Mouse (Mus musculus) hindbrain, postnatal 0 days (tissue): ENCODE results near the gene Pqlc2. TPM values are rescaled to one million over a fixed set of nuclear protein-coding genes. Genes with fewer than 3 reads are reported as not detected.

Source experiments
- ATAC-seq: fragments of 200-750 bp; cut with Nextera tagmentation; 2 replicates; pipeline ENCODE4 v1.8.0; 2017; ENCODE audit warnings: mild to moderate bottlenecking, moderate TSS enrichment, moderate library complexity
- DNase-seq: peaks from one replicate; pipeline ENCODE4 v3.0.0-alpha.2; 2015; ENCODE audit warnings: low spot score
- H3K27ac ChIP-seq: fragments of 300-500 bp; sonication (generic); 2 replicates; pipeline ENCODE4 v1.5.1; 2014; ENCODE audit warnings: mild to moderate bottlenecking
- H3K27me3 ChIP-seq: fragments of 300-500 bp; sonication (generic); 2 replicates; pipeline ENCODE4 v1.6.1; 2014; ENCODE audit warnings: low read length, mixed read lengths; ENCODE audit not compliant: insufficient read depth
- H3K36me3 ChIP-seq: fragments of 300-500 bp; sonication (generic); 2 replicates; pipeline ENCODE4 v1.6.1; 2014; ENCODE audit warnings: low read length, mixed read lengths; ENCODE audit not compliant: insufficient read depth
- H3K4me1 ChIP-seq: fragments of 300-500 bp; sonication (generic); 2 replicates; pipeline ENCODE4 v1.6.1; 2014; ENCODE audit warnings: antibody characterized with exemption, low read length, mixed read lengths; ENCODE audit not compliant: insufficient read depth
- H3K4me2 ChIP-seq: fragments of 300-500 bp; sonication (generic); 2 replicates; pipeline ENCODE4 v1.6.1; 2014; ENCODE audit warnings: low read depth, mild to moderate bottlenecking, low read length, moderate library complexity, mixed read lengths
- H3K4me3 ChIP-seq: fragments of 300-500 bp; sonication (generic); 2 replicates; pipeline ENCODE4 v1.5.1; 2014; ENCODE audit warnings: low read length
- H3K9ac ChIP-seq: fragments of 300-500 bp; sonication (generic); replicated peaks from 2 replicates; pipeline ENCODE4 v1.6.1; 2014; ENCODE audit warnings: mild to moderate bottlenecking, low read length, moderate library complexity, mixed read lengths
- H3K9me3 ChIP-seq: fragments of 300-500 bp; sonication (generic); 2 replicates; pipeline ENCODE4 v1.6.1; 2016; ENCODE audit warnings: low read length, mixed read lengths
- CTCF ChIP-seq: IDR thresholded peaks from 2 replicates; pipeline ENCODE4 v1.5.1; 2016; ENCODE audit warnings: antibody characterized with exemption, control low read depth, low read depth
- WGBS: fragments of 180-500 bp; shearing (Covaris S2); extraction: QIAGEN DNeasy Blood & Tissue Kit; methylation state at CpG from one replicate; pipeline ENCODE4 v1.1.7; 2014; 5-methylcytosine and 5-hydroxymethylcytosine counted together
- polyA plus RNA-seq: library from polyadenylated mRNA; unstranded; fragments of >200 nt; fragmentation: Nextera tagmentation; extraction: Ambion mirVana; gene quantifications from 2 replicates; pipeline ENCODE4 v1.2.1, GENCODE M21; 2015
- total RNA-seq: library from RNA; depleted of rRNA; stranded (reverse); fragments of >200 nt; gene quantifications from 2 replicates; pipeline ENCODE4 v1.2.3, GENCODE M21; 2014

The Pqlc2 gene
- total and polyA plus RNA-seq, 2 experiments from 2014 or later: 13.7 to 23.1 TPM

GRCm38 (mm10) chr4:139319740-139320139, 9.2 kb upstream of the Pqlc2 start:
- WGBS: 90% methylated on average over 4 of the region's 4 CpGs
- no peak for DNase-seq
- no peak overlapping the region for H3K27ac ChIP-seq
- no peak overlapping the region for H3K4me2 ChIP-seq
- no peaks in the 10 kb centered on the region for H3K27me3 ChIP-seq
- H3K9ac ChIP-seq: no peak overlapping the region
- H3K36me3 ChIP-seq: peaks cover 29% of the 10 kb centered on the region
- no peak for TF ChIP-seq CTCF
- no peak for ATAC-seq
- no peaks in the 10 kb centered on the region for H3K9me3 ChIP-seq
- H3K4me1 ChIP-seq: no peaks in the 10 kb centered on the region
- no peak overlapping the region for H3K4me3 ChIP-seq

GRCm38 (mm10) chr4:139318449-139318848, 7.9 kb upstream of the Pqlc2 start:
- Histone ChIP-seq H3K4me2 (no peak overlapping the region), H3K4me3 (no peak overlapping the region), H3K36me3 (peaks cover 37% of the 10 kb centered on the region), H3K9me3 (no peaks in the 10 kb centered on the region), H3K9ac (no peak overlapping the region), H3K4me1 (no peaks in the 10 kb centered on the region), H3K27ac (no peak overlapping the region), H3K27me3 (no peaks in the 10 kb centered on the region)
- ATAC-seq (no peak), DNase-seq (no peak)
- TF ChIP-seq CTCF: no peak
- WGBS: 92% methylated on average over 11 of the region's 11 CpGs

- TF ChIP-seq CTCF: peak; percentile 53
- H3K4me3 ChIP-seq: no peak overlapping the region
- H3K27me3 ChIP-seq: no peaks in the 10 kb centered on the region
- no peaks in the 10 kb centered on the region for H3K9me3 ChIP-seq
- DNase-seq (peak; percentile 53), ATAC-seq (no peak)
- WGBS: 60% methylated on average over 4 of the region's 4 CpGs
- no peak overlapping the region for H3K4me2 ChIP-seq
- H3K27ac ChIP-seq: no peak overlapping the region
- H3K9ac ChIP-seq: no peak overlapping the region
- peaks cover 25% of the 10 kb centered on the region for H3K36me3 ChIP-seq
- H3K4me1 ChIP-seq: peaks cover 15% of the 10 kb centered on the region
These were observed 2.1 kb upstream of the Pqlc2 start for GRCm38 (mm10) chr4:139312632-139313031.

GRCm38 (mm10) chr4:139311707-139312106, 1.2 kb upstream of the Pqlc2 start:
- WGBS: 18% methylated on average over 14 of the region's 14 CpGs
- H3K9ac ChIP-seq: peak overlapping the region; percentile 80

GRCm38 (mm10) chr4:139310899-139311701, 592 bp upstream of the Pqlc2 start:
- Histone ChIP-seq H3K9me3 (no peaks in the 10 kb centered on the region), H3K9ac (peak overlapping the region; percentile 80), H3K27me3 (no peaks in the 10 kb centered on the region), H3K4me3 (peak overlapping the region; percentile 88), H3K36me3 (peaks cover 19% of the 10 kb centered on the region), H3K4me1 (peaks cover 15% of the 10 kb centered on the region), H3K27ac (peak overlapping the region; percentile 80), H3K4me2 (peak overlapping the region; percentile 97)
- peak; percentile 23 for DNase-seq
- peak; percentile 72 for ATAC-seq
- TF ChIP-seq CTCF: no peak
- under 1% methylated on average over 51 of the region's 53 CpGs for WGBS

More at GRCm38 (mm10) chr4:139311707-139312106, 1.2 kb upstream of the Pqlc2 start:
- no peak overlapping the region for H3K27ac ChIP-seq
- ATAC-seq (no peak), DNase-seq (no peak)
- H3K9me3 ChIP-seq: no peaks in the 10 kb centered on the region
- peaks cover 19% of the 10 kb centered on the region for H3K36me3 ChIP-seq
- H3K4me1 ChIP-seq: peaks cover 15% of the 10 kb centered on the region
- peak overlapping the region; percentile 88 for H3K4me3 ChIP-seq
- H3K4me2 ChIP-seq: peak overlapping the region; percentile 97
- H3K27me3 ChIP-seq: no peaks in the 10 kb centered on the region
- TF ChIP-seq CTCF: no peak

GRCm38 (mm10) chr4:139309651-139310050, 857 bp downstream of the Pqlc2 start:
- Histone ChIP-seq H3K27me3 (no peaks in the 10 kb centered on the region), H3K4me2 (peak overlapping the region; percentile 97), H3K4me1 (peaks cover 15% of the 10 kb centered on the region), H3K9me3 (no peaks in the 10 kb centered on the region), H3K27ac (peak overlapping the region; percentile 80), H3K9ac (peak overlapping the region; percentile 80), H3K36me3 (peaks cover 7% of the 10 kb centered on the region), H3K4me3 (peak overlapping the region; percentile 88)
- TF ChIP-seq CTCF: peak; percentile 49
- WGBS: 26% methylated on average over 6 of the region's 6 CpGs
- ATAC-seq: no peak
- peak; percentile 21 for DNase-seq

- H3K27me3 ChIP-seq: no peaks in the 10 kb centered on the region
- ATAC-seq (no peak), DNase-seq (no peak)
- no peaks in the 10 kb centered on the region; the same call in 1 of the 2 replicates for H3K36me3 ChIP-seq
- TF ChIP-seq CTCF: no peak
- H3K9ac ChIP-seq: no peak overlapping the region
- H3K4me3 ChIP-seq: no peak overlapping the region
- H3K4me2 ChIP-seq: no peak overlapping the region
- 77% methylated on average over 5 of the region's 5 CpGs for WGBS
- H3K9me3 ChIP-seq: no peaks in the 10 kb centered on the region
- H3K4me1 ChIP-seq: peaks cover 15% of the 10 kb centered on the region
- no peak overlapping the region for H3K27ac ChIP-seq
These were observed 2.6 kb downstream of the Pqlc2 start for GRCm38 (mm10) chr4:139307916-139308315.
